Comparison of ENCODE assay signal across 31 mouse cellular contexts in genomic region chr15:61098519-61098918, GRCm38 (mm10).
"Had no signal": no experiment of that assay in that cellular context is flagged by ENCODE, and none has a peak within 500 bp of the region (broad histone marks: within the 10 kb centered on the region; RNA-seq: fewer than 3 reads in every experiment).

No protein-coding gene starts in this region.

- H3K27me3 ChIP-seq: limb, embryonic 12.5 days; limb, embryonic 13.5 days; limb, embryonic 15.5 days; liver, embryonic 13.5 days; liver, embryonic 15.5 days; lung, embryonic 15.5 days; megakaryocyte, embryonic 14.5 days; midbrain, embryonic 12.5 days; midbrain, embryonic 13.5 days; midbrain, embryonic 15.5 days; neural tube, embryonic 12.5 days had no signal

- H3K36me3 ChIP-seq: limb, embryonic 10.5 days; limb, embryonic 12.5 days; limb, embryonic 13.5 days; limb, embryonic 15.5 days; liver, embryonic 13.5 days; liver, embryonic 15.5 days; lung, embryonic 15.5 days; midbrain, embryonic 10.5 days; midbrain, embryonic 12.5 days; midbrain, embryonic 13.5 days; midbrain, embryonic 15.5 days; neural tube, embryonic 12.5 days had no signal

- H3K4me1 ChIP-seq: limb, embryonic 12.5 days; limb, embryonic 15.5 days; liver, embryonic 13.5 days; liver, embryonic 15.5 days; lung, embryonic 15.5 days; neural tube, embryonic 12.5 days had no signal

- DNase-seq: left cerebral cortex, postnatal 4 days; liver; liver, embryonic 13.5 days; liver, postnatal 0 days; lung, adult 18-20 months; lung, adult 2 months; lung, embryonic 14.5 days; lung, postnatal 10 days; lung, postnatal 14 days; lung, postnatal 36 days; lung, postnatal 4 days; midbrain, embryonic 14.5 days had no signal

- H3K4me2 ChIP-seq: limb, embryonic 12.5 days; limb, embryonic 13.5 days; limb, embryonic 15.5 days; liver, embryonic 11.5 days; liver, embryonic 13.5 days; liver, embryonic 15.5 days; lung, embryonic 14.5 days; lung, embryonic 15.5 days; midbrain, embryonic 11.5 days; midbrain, embryonic 12.5 days; midbrain, embryonic 13.5 days; midbrain, embryonic 15.5 days; neural tube, embryonic 12.5 days had no signal

- H3K4me3 ChIP-seq: limb, embryonic 10.5 days; limb, embryonic 12.5 days; limb, embryonic 13.5 days; limb, embryonic 15.5 days; liver, embryonic 13.5 days; liver, embryonic 15.5 days; lung, embryonic 15.5 days; megakaryocyte, embryonic 14.5 days; midbrain, embryonic 10.5 days; midbrain, embryonic 12.5 days; midbrain, embryonic 13.5 days; midbrain, embryonic 15.5 days; myocyte; neural tube, embryonic 12.5 days had no signal

- ATAC-seq: liver, postnatal 0 days; lung, postnatal 0 days; midbrain, embryonic 13.5 days; midbrain, embryonic 15.5 days; midbrain, embryonic 16.5 days had no signal

- H3K9ac ChIP-seq: limb, embryonic 12.5 days; limb, embryonic 13.5 days; limb, embryonic 15.5 days; liver, embryonic 13.5 days; liver, embryonic 14.5 days; liver, embryonic 15.5 days; liver, postnatal 0 days; lung, embryonic 14.5 days; lung, embryonic 15.5 days; midbrain, embryonic 12.5 days; midbrain, embryonic 13.5 days; midbrain, embryonic 15.5 days; neural tube, embryonic 12.5 days had no signal

- H3K27ac ChIP-seq: limb, embryonic 10.5 days; limb, embryonic 12.5 days; limb, embryonic 13.5 days; limb, embryonic 15.5 days; liver, embryonic 13.5 days; liver, embryonic 14.5 days; liver, embryonic 15.5 days; lung, embryonic 15.5 days; macrophage; midbrain, embryonic 10.5 days; midbrain, embryonic 12.5 days; midbrain, embryonic 13.5 days; midbrain, embryonic 15.5 days; neural tube, embryonic 12.5 days had no signal

- H3K9me3 ChIP-seq: limb, embryonic 10.5 days; limb, embryonic 12.5 days; limb, embryonic 13.5 days; limb, embryonic 15.5 days; liver, embryonic 13.5 days; liver, embryonic 15.5 days; lung, embryonic 15.5 days; megakaryocyte, embryonic 14.5 days; midbrain, embryonic 10.5 days; midbrain, embryonic 12.5 days; midbrain, embryonic 13.5 days; midbrain, embryonic 15.5 days; neural tube, embryonic 12.5 days had no signal
